ENCODE assay signal across 8 mouse cellular contexts in the genomic region with DNA sequence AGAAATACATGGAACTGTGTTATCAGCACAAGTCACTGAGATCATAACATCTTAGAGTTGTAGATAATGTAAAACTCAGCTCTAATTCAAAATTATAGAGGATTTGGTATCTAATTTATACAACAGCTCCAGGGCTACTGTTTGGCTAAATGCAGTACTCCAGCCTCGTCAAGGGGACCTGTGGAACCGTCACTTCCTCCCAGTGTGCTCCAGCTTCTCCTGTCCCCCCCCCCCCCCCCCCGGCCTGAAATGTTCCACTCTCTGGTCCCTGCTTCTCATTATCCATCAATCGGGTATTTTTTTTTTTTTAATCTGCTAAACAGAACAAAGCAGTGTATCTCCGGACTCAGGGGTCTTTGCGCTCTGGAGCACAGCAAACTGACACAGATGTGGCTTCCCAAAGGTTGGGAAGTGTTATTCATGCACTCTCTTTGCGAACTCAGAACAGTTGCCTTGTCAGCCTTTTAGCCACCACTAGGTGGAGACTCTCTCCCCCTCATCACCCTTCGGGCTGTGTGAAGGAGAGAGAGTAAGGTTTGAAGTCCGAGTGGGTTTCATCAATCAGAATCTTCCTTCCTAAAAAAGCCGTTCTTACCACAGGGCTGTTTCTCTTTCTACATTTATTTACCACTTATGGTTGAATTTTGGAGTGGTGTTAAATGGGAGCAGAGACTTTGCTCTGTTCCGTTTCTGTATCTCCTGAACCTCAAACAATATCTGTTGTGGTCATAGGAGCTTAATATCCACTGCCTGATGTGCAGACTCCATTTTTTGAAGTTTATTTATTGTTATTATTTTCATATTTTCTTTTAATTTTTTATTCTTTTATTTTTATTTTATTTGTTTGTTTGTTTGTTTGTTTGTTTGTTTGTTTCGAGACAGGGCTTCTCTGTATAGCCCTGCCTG. TPM values are rescaled to one million over a fixed set of nuclear protein-coding genes. Genes with fewer than 3 reads are reported as not detected.
DNase-seq lines count a peak whose midpoint lies in the region; ATAC-seq lines count a peak whose summit lies in the region.

No protein-coding gene starts in this region.

- no peak overlapping the region for H3K9ac ChIP-seq in intestine, embryonic 16.5 days (ENCODE audit: low read depth, low read length)

- 20% methylated on average over 11 of the region's 12 CpGs for whole genome bisulfite sequencing in intestine, embryonic 16.5 days
- 33% methylated on average over 11 of the region's 12 CpGs for WGBS in midbrain, embryonic 10.5 days

- H3K4me3 ChIP-seq in intestine, embryonic 16.5 days (ENCODE audit: low read length): no peak overlapping the region
- peak overlapping the region; percentile 32 for H3K4me3 ChIP-seq in midbrain, embryonic 10.5 days

- no peak overlapping the region for H3K27ac ChIP-seq in intestine, embryonic 16.5 days (ENCODE audit: low read length)
- H3K27ac ChIP-seq in midbrain, embryonic 10.5 days (replicated peaks): no peak overlapping the region

- H3K9me3 ChIP-seq in intestine, embryonic 16.5 days (ENCODE audit: control insufficient read depth, low read length): no peaks in the 10 kb centered on the region
- no peaks in the 10 kb centered on the region for H3K9me3 ChIP-seq in midbrain, embryonic 10.5 days (replicated peaks)

- no peaks in the 10 kb centered on the region for H3K36me3 ChIP-seq in intestine, embryonic 16.5 days (ENCODE audit: control insufficient read depth, insufficient read depth, low read length)
- no peaks in the 10 kb centered on the region for H3K36me3 ChIP-seq in midbrain, embryonic 10.5 days

- H3K4me2 ChIP-seq in intestine, embryonic 16.5 days (ENCODE audit: low read depth, low read length): no peak overlapping the region

- no peak for DNase-seq in cerebellum, adult 9-11 months
- DNase-seq in embryo, embryonic 10 days (ENCODE audit: low spot score): peak; percentile 88
- DNase-seq in heart, adult 11 months: peak; percentile 87
- peak; percentile 19 to 29 for DNase-seq in left cerebral cortex, postnatal 36 days (ENCODE audit: low spot score in 2 of 2)
- DNase-seq in midbrain, embryonic 10.5 days (ENCODE audit: low spot score): peak; percentile 70
- DNase-seq in right cerebral cortex, postnatal 4 days: peak; percentile 39

- peak; percentile 87 for ATAC-seq in cerebellum, adult (ENCODE audit: insufficient number of reproducible peaks, low FRiP score, low TSS enrichment)
- peak; percentile 75 for ATAC-seq in intestine, embryonic 16.5 days

- H3K27me3 ChIP-seq in intestine, embryonic 16.5 days (replicated peaks; ENCODE audit: control insufficient read depth, insufficient read depth, low read length): no peaks in the 10 kb centered on the region
- H3K27me3 ChIP-seq in midbrain, embryonic 10.5 days (ENCODE audit: low read depth, poor library complexity, severe bottlenecking): no peaks in the 10 kb centered on the region

- intact Hi-C loops in left cerebral cortex, postnatal 36 days (cut with DNase I): no loop called here

- H3K4me1 ChIP-seq in intestine, embryonic 16.5 days (ENCODE audit: control insufficient read depth, insufficient read depth, low read length): no peaks in the 10 kb centered on the region; the same call in 1 of the 2 replicates
- peaks cover 2% of the 10 kb centered on the region for H3K4me1 ChIP-seq in midbrain, embryonic 10.5 days

RNA-seq across cellular contexts. Expression of gene 4932438A13Rik, which starts 22.0 kb away (rescaled TPM):
- 34.3 and 37.1 TPM in 2 replicates for polyA plus RNA-seq in intestine, embryonic 16.5 days (2015; fragmentation: Nextera tagmentation; extraction: Ambion mirVana)
- 100 to 1,000 TPM; 106 to 122 TPM for total RNA-seq in left cerebral cortex, postnatal 36 days (2021)
- polyA plus RNA-seq in midbrain, embryonic 10.5 days (2016; fragmentation: Nextera tagmentation; extraction: Ambion mirVana): 31.2 and 35.6 TPM in 2 replicates
